Mouse (Mus musculus) brain, embryonic 14.5 days (tissue): ENCODE measurements around the gene Gtse1. TPM values are rescaled to one million over a fixed set of nuclear protein-coding genes. Genes with fewer than 3 reads are reported as not detected.

ENCODE experiments used
- DNase-seq: peaks from one replicate; pipeline ENCODE4 v3.0.0-alpha.2; 2011; ENCODE audit warnings: low read depth
- CTCF ChIP-seq: fragments of 200-500 bp; IDR thresholded peaks from 2 replicates; pipeline ENCODE4 v1.5.1; 2012; ENCODE audit warnings: inconsistent platforms, mild to moderate bottlenecking, moderate library complexity, borderline replicate concordance; ENCODE audit not compliant: insufficient read depth, insufficient read length; ENCODE audit errors: extremely low read depth
- POLR2A ChIP-seq: fragments of 200-500 bp; IDR thresholded peaks from 2 replicates; pipeline ENCODE4 v1.6.1; 2012; ENCODE audit warnings: mild to moderate bottlenecking, inconsistent platforms, borderline replicate concordance; ENCODE audit not compliant: poor library complexity, insufficient read depth, insufficient read length, severe bottlenecking; ENCODE audit errors: extremely low read depth
- polyA plus RNA-seq: library from polyadenylated mRNA; depleted of rRNA; stranded (reverse); fragments of >200 nt; gene quantifications from 2 replicates; pipeline ENCODE4 v1.2.3, GENCODE M21; 2012

The Gtse1 gene
- polyA plus RNA-seq, 1 experiment, result 11.5 TPM

DNA sequence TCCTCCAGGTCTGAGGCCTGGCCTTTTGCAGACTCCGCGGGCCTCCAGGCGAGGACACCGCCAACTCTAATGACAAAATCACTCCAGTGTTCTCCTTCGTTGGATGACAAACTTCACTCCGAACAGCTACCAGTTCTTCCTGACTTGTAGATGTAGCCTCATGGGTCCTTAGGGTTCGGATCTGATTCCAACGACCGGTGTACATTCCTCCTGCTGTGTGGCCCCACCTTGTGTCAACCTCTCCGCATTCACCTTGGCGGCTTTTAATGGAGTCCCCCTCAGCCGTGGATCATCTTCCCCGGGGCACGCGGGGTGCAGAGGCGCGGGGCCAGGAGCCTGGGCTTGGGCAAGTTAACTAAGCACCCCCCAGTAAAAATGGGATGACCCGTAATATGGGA is 20.0 kb downstream of the Gtse1 start:
- DNase-seq, result no peak

DNA sequence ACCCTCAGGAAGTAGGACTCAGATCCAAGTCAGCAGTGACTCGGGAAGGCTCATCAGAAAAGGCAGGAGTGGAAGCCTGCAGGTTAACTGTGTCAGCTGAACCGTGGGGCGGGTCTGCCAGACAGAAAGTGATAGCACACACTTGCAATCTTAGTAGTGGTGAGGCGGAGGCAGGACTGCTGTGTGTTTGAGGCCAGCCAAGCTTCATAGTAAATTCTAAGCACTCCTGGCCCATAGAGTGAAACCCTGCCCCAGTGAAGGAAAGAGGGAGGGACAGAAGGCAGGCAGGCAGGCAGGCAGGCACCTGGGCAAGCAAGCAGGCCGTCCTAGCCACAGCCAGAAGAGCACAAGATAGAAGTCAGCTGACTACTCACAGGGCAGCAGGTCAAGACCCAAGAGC is 26.1 kb downstream of the Gtse1 start:
- TF ChIP-seq POLR2A (no peak), CTCF (no peak)
- no peak for DNase-seq

More for the DNA sequence above, 20.0 kb downstream of the Gtse1 start:
- TF ChIP-seq POLR2A, result no peak
- no peak for TF ChIP-seq CTCF

- no peak for TF ChIP-seq POLR2A
- no peak for TF ChIP-seq CTCF
- no peak for DNase-seq
These were observed 29.7 kb downstream of the Gtse1 start for GRCm38 (mm10) chr15:85889235-85889634.

GRCm38 (mm10) chr15:85891971-85892370 is 32.4 kb downstream of the Gtse1 start:
- TF ChIP-seq POLR2A (no peak), CTCF (no peak)
- peak; percentile 74 for DNase-seq

DNA sequence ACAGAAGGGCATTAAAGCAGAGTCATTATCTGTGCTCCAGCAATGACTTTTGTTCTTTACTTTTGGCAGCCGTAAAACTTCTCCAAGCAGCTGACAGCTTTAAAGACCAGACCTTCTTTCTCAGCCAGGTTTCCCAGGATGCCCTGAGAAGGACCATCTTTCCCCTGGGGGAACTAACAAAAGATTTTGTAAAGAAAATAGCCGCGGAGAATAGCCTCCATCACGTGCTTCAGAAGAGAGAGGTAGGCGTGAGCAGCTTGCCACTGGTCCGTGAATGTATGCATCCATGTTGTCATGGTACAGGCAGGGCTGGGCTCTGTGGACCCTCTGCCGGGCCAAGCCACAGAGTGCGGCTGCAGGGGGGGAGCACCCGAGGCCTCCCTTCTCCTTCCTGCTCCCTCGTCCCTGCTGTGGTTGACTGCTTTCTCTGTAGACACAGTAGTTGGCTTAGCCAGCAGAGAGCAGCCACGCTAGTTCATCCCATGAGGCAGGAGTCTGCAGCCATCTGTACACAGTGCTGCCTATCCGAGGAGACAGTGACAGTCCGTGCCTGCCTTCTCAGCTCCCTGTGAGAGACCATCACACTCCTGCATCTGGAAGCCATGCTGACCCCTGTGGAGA is 33.1 kb downstream of the Gtse1 start:
- TF ChIP-seq POLR2A (no peak), CTCF (no peak)
- peak; percentile 68 for DNase-seq

GRCm38 (mm10) chr15:85893871-85894270 is 34.3 kb downstream of the Gtse1 start:
- no peak for DNase-seq
- TF ChIP-seq POLR2A (no peak), CTCF (no peak)

DNA sequence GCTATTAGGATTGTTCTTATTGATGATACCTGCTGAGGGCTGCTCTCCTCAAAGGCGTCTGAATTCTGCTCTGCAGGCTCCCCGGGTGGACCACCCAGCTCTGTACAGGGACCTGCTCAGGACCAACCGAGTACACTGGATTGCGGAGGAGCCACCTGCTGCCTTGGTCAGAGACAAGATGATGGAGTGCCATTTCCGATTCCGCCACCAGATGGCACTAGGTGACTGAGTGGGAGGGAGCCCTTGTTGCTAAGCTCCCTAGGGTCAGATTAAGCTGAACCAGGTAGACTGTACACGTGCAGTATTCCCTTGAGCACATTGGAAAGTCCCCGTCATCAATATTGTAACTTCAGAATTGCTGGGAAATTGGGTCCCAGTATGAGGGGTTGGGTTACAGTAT is 36.7 kb downstream of the Gtse1 start:
- peak; percentile 87 for DNase-seq
- no peak for TF ChIP-seq POLR2A
- peak; percentile 96 for TF ChIP-seq CTCF

DNA sequence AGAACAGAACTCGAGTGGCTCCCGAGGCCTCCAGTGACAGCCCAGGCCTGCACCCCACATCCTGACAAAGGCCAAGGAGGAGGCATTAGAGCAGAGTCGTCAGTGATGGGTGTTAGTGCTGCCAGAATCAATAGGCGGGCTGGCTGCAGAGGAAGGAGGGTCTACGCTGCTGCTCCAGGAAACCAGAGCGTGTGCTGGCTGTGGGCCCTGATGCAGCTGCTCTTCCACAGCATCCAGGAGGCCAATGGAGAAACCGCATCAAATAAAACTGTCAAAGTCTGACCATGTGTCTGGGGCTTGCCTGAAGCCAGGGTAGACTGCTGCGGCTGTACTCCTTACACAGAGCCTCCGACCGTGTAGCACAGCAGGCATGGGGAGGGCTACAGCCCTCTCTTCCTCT is 37.6 kb downstream of the Gtse1 start:
- no peak for DNase-seq
- TF ChIP-seq CTCF (no peak), POLR2A (no peak)

DNA sequence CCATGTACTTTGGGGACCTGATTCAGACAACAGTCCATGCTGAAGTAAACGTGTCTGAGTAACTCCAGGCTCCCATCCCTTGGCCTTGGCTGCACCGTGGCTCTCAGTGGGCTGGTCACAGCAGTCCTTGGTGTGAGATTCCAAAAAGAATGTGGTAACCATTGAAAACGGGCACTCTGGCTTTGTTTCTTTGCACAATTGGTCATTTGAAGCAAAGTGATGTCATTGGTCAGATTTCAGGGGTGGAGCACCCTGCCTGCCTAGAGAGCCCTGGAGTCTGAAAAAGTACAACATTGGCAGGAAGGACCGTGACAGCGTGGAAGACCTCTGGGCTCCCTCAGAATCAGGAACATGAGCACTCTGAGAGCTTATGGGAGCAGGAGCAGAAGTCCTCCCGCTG is 39.9 kb downstream of the Gtse1 start:
- TF ChIP-seq CTCF, result no peak
- TF ChIP-seq POLR2A, result no peak
- peak; percentile 28 for DNase-seq

GRCm38 (mm10) chr15:85900318-85900717 is 40.8 kb downstream of the Gtse1 start:
- DNase-seq, result peak; percentile 38
- no peak for TF ChIP-seq POLR2A
- no peak for TF ChIP-seq CTCF

- TF ChIP-seq CTCF (no peak), POLR2A (no peak)
- no peak for DNase-seq
These were observed 41.3 kb downstream of the Gtse1 start for GRCm38 (mm10) chr15:85900801-85901200.

DNA sequence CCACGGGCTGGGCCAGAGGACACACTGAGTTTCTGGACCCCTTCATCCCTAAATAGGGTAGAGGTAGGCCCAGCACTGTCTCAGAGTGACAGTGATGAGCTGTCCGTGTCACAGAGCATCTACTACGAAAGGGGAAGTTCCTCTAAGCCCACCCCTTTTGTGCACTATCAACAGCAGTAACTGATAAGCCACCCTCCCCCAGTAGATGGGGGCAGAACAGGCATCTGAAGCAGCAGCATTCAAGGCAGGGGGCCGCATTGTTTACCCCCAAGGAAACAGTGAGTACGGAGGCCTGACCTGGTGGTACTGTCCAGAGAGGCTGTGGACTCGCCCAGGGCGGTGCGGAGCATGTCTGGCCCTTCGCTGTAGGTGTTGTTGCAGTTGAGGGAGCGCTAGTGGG is 43.0 kb downstream of the Gtse1 start:
- TF ChIP-seq CTCF, result no peak
- TF ChIP-seq POLR2A, result no peak
- DNase-seq, result no peak
